Mouse (Mus musculus) heart, embryonic 14.5 days (tissue): Measurements from ENCODE around the gene Kcne2. TPM values are rescaled to one million over a fixed set of nuclear protein-coding genes. Genes with fewer than 3 reads are reported as not detected.
A peak's percentile ranks its signal among the peaks of the same experiment; 100 is the strongest.

ENCODE experiments used
- ATAC-seq: fragments of 200-750 bp; cut with Nextera tagmentation; 2 replicates; pipeline ENCODE4 v1.8.0; 2017; ENCODE audit warnings: low read depth, moderate TSS enrichment; ENCODE audit not compliant: insufficient number of reproducible peaks, insufficient read depth, low FRiP score
- H3K27ac ChIP-seq, 2 experiments: fragments of 200-500 bp in 1 of 2; fragments of 300-500 bp in 1 of 2; sonication (generic) in 1 of 2; replicated peaks in 1 of 2; 2 replicates each; pipeline ENCODE4 v1.5.1; 2012 to 2014; ENCODE audit warnings: low read depth in 2 of 2, low read length in 2 of 2, control low read depth in 1 of 2, mild to moderate bottlenecking in 1 of 2, mixed read lengths in 1 of 2; ENCODE audit not compliant: control insufficient read depth in 1 of 2, insufficient read depth in 1 of 2
- H3K27me3 ChIP-seq: fragments of 300-500 bp; sonication (generic); 2 replicates; pipeline ENCODE4 v1.6.1; 2014; ENCODE audit warnings: mild to moderate bottlenecking, low read length, control low read depth; ENCODE audit not compliant: control insufficient read depth, insufficient read depth
- H3K36me3 ChIP-seq: fragments of 300-500 bp; sonication (generic); 2 replicates; pipeline ENCODE4 v1.6.1; 2014; ENCODE audit warnings: mild to moderate bottlenecking, control low read depth, low read length, mixed read lengths; ENCODE audit not compliant: control insufficient read depth, insufficient read depth
- H3K4me1 ChIP-seq, 2 experiments: fragments of 200-500 bp in 1 of 2; fragments of 300-500 bp in 1 of 2; sonication (generic) in 1 of 2; 2 replicates each; pipeline ENCODE4 v1.6.1; 2012 to 2014; ENCODE audit warnings: low read length in 2 of 2, control low read depth in 1 of 2, mixed read lengths in 1 of 2; ENCODE audit not compliant: control insufficient read depth in 2 of 2, insufficient read depth in 2 of 2
- H3K4me2 ChIP-seq: fragments of 300-500 bp; sonication (generic); 2 replicates; pipeline ENCODE4 v1.6.1; 2014; ENCODE audit warnings: mild to moderate bottlenecking, low read length
- H3K4me3 ChIP-seq, 2 experiments: fragments of 200-500 bp in 1 of 2; fragments of 300-500 bp in 1 of 2; sonication (generic) in 1 of 2; 2 replicates each; pipeline ENCODE4 v1.5.1; 2012 to 2014; ENCODE audit warnings: low read length in 2 of 2, mild to moderate bottlenecking in 2 of 2, control low read depth in 1 of 2, low read depth in 1 of 2, moderate library complexity in 1 of 2; ENCODE audit not compliant: control insufficient read depth in 1 of 2, insufficient read depth in 1 of 2
- H3K9ac ChIP-seq: fragments of 300-500 bp; sonication (generic); 2 replicates; pipeline ENCODE4 v1.6.1; 2014; ENCODE audit warnings: mild to moderate bottlenecking, low read length
- H3K9me3 ChIP-seq: fragments of 300-500 bp; sonication (generic); 2 replicates; pipeline ENCODE4 v1.6.1; 2016; ENCODE audit warnings: low read length, control low read depth; ENCODE audit not compliant: control insufficient read depth
- WGBS: fragments of 180-500 bp; shearing (Covaris S2); extraction: QIAGEN DNeasy Blood & Tissue Kit; methylation state at CpG from one replicate; pipeline ENCODE4 v1.1.7; 2014; 5-methylcytosine and 5-hydroxymethylcytosine counted together
- polyA plus RNA-seq: library from polyadenylated mRNA; unstranded; fragments of >200 nt; fragmentation: Nextera tagmentation; extraction: Ambion mirVana; gene quantifications from 2 replicates; pipeline ENCODE4 v1.2.1, GENCODE M21; 2014

Kcne2 gene
- polyA plus RNA-seq, 1 experiment from 2014 or later, result 1.1 TPM

GRCm38 (mm10) chr16:92274516-92274915, 17.7 kb upstream of the Kcne2 start:
- ATAC-seq, result no peak
- 79% methylated on average over 5 of the region's 5 CpGs for WGBS
- no peak overlapping the region for H3K27ac ChIP-seq

GRCm38 (mm10) chr16:92275526-92275925, 16.7 kb upstream of the Kcne2 start:
- no peaks in the 10 kb centered on the region for H3K27me3 ChIP-seq
- H3K4me2 ChIP-seq, result no peak overlapping the region
- ATAC-seq, result no peak
- H3K9me3 ChIP-seq, result no peaks in the 10 kb centered on the region
- H3K9ac ChIP-seq, result no peak overlapping the region
- no peaks in the 10 kb centered on the region for H3K36me3 ChIP-seq
- 67% methylated on average over 4 of the region's 4 CpGs for WGBS
- no peak overlapping the region for H3K4me3 ChIP-seq
- no peaks in the 10 kb centered on the region for H3K4me1 ChIP-seq
- no peak overlapping the region for H3K27ac ChIP-seq

More at GRCm38 (mm10) chr16:92274516-92274915, 17.7 kb upstream of the Kcne2 start:
- H3K4me2 ChIP-seq, result no peak overlapping the region
- H3K9ac ChIP-seq, result no peak overlapping the region
- no peaks in the 10 kb centered on the region for H3K36me3 ChIP-seq
- no peaks in the 10 kb centered on the region for H3K9me3 ChIP-seq
- H3K4me3 ChIP-seq, result no peak overlapping the region
- no peaks in the 10 kb centered on the region for H3K27me3 ChIP-seq
- no peaks in the 10 kb centered on the region for H3K4me1 ChIP-seq

- whole genome bisulfite sequencing, result 89% methylated on average over 5 of the region's 5 CpGs
- H3K4me3 ChIP-seq, result no peak overlapping the region
- H3K27me3 ChIP-seq, result no peaks in the 10 kb centered on the region
- peaks cover 0 to 3% of the 10 kb centered on the region in 2 experiments; a peak in 1 of 4 replicates for H3K4me1 ChIP-seq
- H3K9me3 ChIP-seq, result no peaks in the 10 kb centered on the region
- H3K9ac ChIP-seq, result no peak overlapping the region
- ATAC-seq, result no peak
- no peak overlapping the region for H3K27ac ChIP-seq
- H3K36me3 ChIP-seq, result no peaks in the 10 kb centered on the region
- H3K4me2 ChIP-seq, result no peak overlapping the region
These were observed 9.5 kb upstream of the Kcne2 start for GRCm38 (mm10) chr16:92282671-92283070.

- Histone ChIP-seq H3K9me3 (no peaks in the 10 kb centered on the region), H3K4me3 (no peak overlapping the region), H3K4me1 (peaks cover 0 to 3% of the 10 kb centered on the region in 2 experiments; a peak in 1 of 4 replicates), H3K4me2 (no peak overlapping the region), H3K9ac (no peak overlapping the region), H3K27me3 (no peaks in the 10 kb centered on the region), H3K36me3 (no peaks in the 10 kb centered on the region), H3K27ac (no peak overlapping the region)
- no peak for ATAC-seq
- 21% methylated on average over 10 of the region's 10 CpGs for WGBS
These were observed 7.1 kb upstream of the Kcne2 start for GRCm38 (mm10) chr16:92285068-92285467.

- Histone ChIP-seq H3K27me3 (no peaks in the 10 kb centered on the region), H3K27ac (no peak overlapping the region), H3K4me1 (peaks cover 0 to 3% of the 10 kb centered on the region in 2 experiments; a peak in 1 of 4 replicates), H3K4me2 (no peak overlapping the region), H3K36me3 (no peaks in the 10 kb centered on the region), H3K9ac (no peak overlapping the region), H3K4me3 (no peak overlapping the region), H3K9me3 (no peaks in the 10 kb centered on the region)
- WGBS, result 9% methylated on average over 7 of the region's 7 CpGs
- ATAC-seq, result no peak
These were observed 5.6 kb upstream of the Kcne2 start for GRCm38 (mm10) chr16:92286609-92287008.

- Histone ChIP-seq H3K27ac (no peak overlapping the region), H3K36me3 (no peaks in the 10 kb centered on the region), H3K27me3 (no peaks in the 10 kb centered on the region), H3K4me1 (peaks cover 0 to 3% of the 10 kb centered on the region in 2 experiments; a peak in 1 of 4 replicates), H3K4me2 (no peak overlapping the region), H3K9me3 (no peaks in the 10 kb centered on the region), H3K9ac (no peak overlapping the region), H3K4me3 (no peak overlapping the region)
- 76% methylated on average over 9 of the region's 9 CpGs for WGBS
- no peak for ATAC-seq
These were observed 3.4 kb upstream of the Kcne2 start for GRCm38 (mm10) chr16:92288778-92289177.

- Histone ChIP-seq H3K27me3 (no peaks in the 10 kb centered on the region), H3K9ac (no peak overlapping the region), H3K4me1 (peaks cover 2 to 4% of the 10 kb centered on the region in 2 experiments; a peak in 1 of 4 replicates), H3K27ac (no peak overlapping the region), H3K36me3 (no peaks in the 10 kb centered on the region), H3K4me3 (no peak overlapping the region), H3K9me3 (no peaks in the 10 kb centered on the region), H3K4me2 (no peak overlapping the region)
- no peak for ATAC-seq
These were observed 2.1 kb upstream of the Kcne2 start for GRCm38 (mm10) chr16:92290045-92290444.

GRCm38 (mm10) chr16:92294267-92294970, 2.2 kb downstream of the Kcne2 start:
- H3K36me3 ChIP-seq, result no peaks in the 10 kb centered on the region
- H3K27me3 ChIP-seq, result no peaks in the 10 kb centered on the region
- no peaks in the 10 kb centered on the region for H3K9me3 ChIP-seq
- WGBS, result 67% methylated on average over 12 of the region's 12 CpGs
- peak overlapping the region in 1 of 2 experiments; percentile 60; a peak in 1 of 4 replicates for H3K27ac ChIP-seq
- no peak overlapping the region for H3K4me3 ChIP-seq
- ATAC-seq, result no peak
- H3K4me1 ChIP-seq, result peaks cover 5 to 11% of the 10 kb centered on the region in 2 experiments; a peak in 2 of 4 replicates
- no peak overlapping the region for H3K9ac ChIP-seq
- H3K4me2 ChIP-seq, result no peak overlapping the region
